Mouse (Mus musculus): ENCODE measurements around the gene Kctd2. TPM values are rescaled to one million over a fixed set of nuclear protein-coding genes. Genes with fewer than 3 reads are reported as not detected.

The Kctd2 gene
- polyA plus RNA-seq, 1 experiment: 32.4 TPM

GRCm38 (mm10) chr11:115439326-115439725 lies 19.4 kb downstream of the Kctd2 start:
- H3K27ac ChIP-seq (ENCODE audit: control insufficient read depth, insufficient read depth, low read depth, low read length, poor library complexity): no peak overlapping the region
- TF ChIP-seq CTCF (IDR thresholded peaks at IDR 0.05; ENCODE audit: control insufficient read depth, insufficient read depth, low read length) (no peak), POLR2A (IDR thresholded peaks at IDR 0.05; ENCODE audit: borderline replicate concordance, control insufficient read depth, low read depth, low read length) (no peak)
- no peak overlapping the region for H3K4me3 ChIP-seq (replicated peaks; ENCODE audit: control insufficient read depth, low read depth, low read length)
- no peaks in the 10 kb centered on the region for H3K4me1 ChIP-seq (ENCODE audit: control insufficient read depth, insufficient read depth, low read length)
- 65% methylated on average over 3 of the region's 3 CpGs for WGBS

GRCm38 (mm10) chr11:115439906-115440595 lies 20.1 kb downstream of the Kctd2 start, which contains the start of gene Trim80:
Gene Trim80 (plus strand): TSS chr11:115440545.
- H3K4me1 ChIP-seq (ENCODE audit: control insufficient read depth, insufficient read depth, low read length): no peaks in the 10 kb centered on the region
- no peak within 1 kb of the TSS for H3K27ac ChIP-seq (ENCODE audit: control insufficient read depth, insufficient read depth, low read depth, low read length, poor library complexity)
- 87% methylated on average over 9 of the region's 9 CpGs for WGBS
- no peak within 1 kb of the TSS for H3K4me3 ChIP-seq (replicated peaks; ENCODE audit: control insufficient read depth, low read depth, low read length)
- TF ChIP-seq CTCF (IDR thresholded peaks at IDR 0.05; ENCODE audit: control insufficient read depth, insufficient read depth, low read length) (peak; percentile 38; the same call in 1 of the 2 replicates), POLR2A (IDR thresholded peaks at IDR 0.05; ENCODE audit: borderline replicate concordance, control insufficient read depth, low read depth, low read length) (no peak)

- Histone ChIP-seq H3K27ac (ENCODE audit: control insufficient read depth, insufficient read depth, low read depth, low read length, poor library complexity) (no peak overlapping the region), H3K4me1 (ENCODE audit: control insufficient read depth, insufficient read depth, low read length) (no peaks in the 10 kb centered on the region), H3K4me3 (replicated peaks; ENCODE audit: control insufficient read depth, low read depth, low read length) (no peak overlapping the region)
- WGBS: 72% methylated on average over 15 of the region's 15 CpGs
- TF ChIP-seq POLR2A (IDR thresholded peaks at IDR 0.05; ENCODE audit: borderline replicate concordance, control insufficient read depth, low read depth, low read length): no peak
- TF ChIP-seq CTCF (IDR thresholded peaks at IDR 0.05; ENCODE audit: control insufficient read depth, insufficient read depth, low read length): no peak
Observed at GRCm38 (mm10) chr11:115441417-115441816, 21.5 kb downstream of the Kctd2 start.

GRCm38 (mm10) chr11:115446906-115447305 lies 27.0 kb downstream of the Kctd2 start:
- Histone ChIP-seq H3K4me3 (replicated peaks; ENCODE audit: control insufficient read depth, low read depth, low read length) (no peak overlapping the region), H3K4me1 (ENCODE audit: control insufficient read depth, insufficient read depth, low read length) (no peaks in the 10 kb centered on the region), H3K27ac (ENCODE audit: control insufficient read depth, insufficient read depth, low read depth, low read length, poor library complexity) (no peak overlapping the region)
- 77% methylated on average over 3 of the region's 3 CpGs for WGBS
- TF ChIP-seq POLR2A (IDR thresholded peaks at IDR 0.05; ENCODE audit: borderline replicate concordance, control insufficient read depth, low read depth, low read length) (no peak), CTCF (IDR thresholded peaks at IDR 0.05; ENCODE audit: control insufficient read depth, insufficient read depth, low read length) (no peak)

GRCm38 (mm10) chr11:115447321-115447885 lies 27.5 kb downstream of the Kctd2 start:
- no peak overlapping the region for H3K27ac ChIP-seq (ENCODE audit: control insufficient read depth, insufficient read depth, low read depth, low read length, poor library complexity)
- no peaks in the 10 kb centered on the region for H3K4me1 ChIP-seq (ENCODE audit: control insufficient read depth, insufficient read depth, low read length)
- H3K4me3 ChIP-seq (replicated peaks; ENCODE audit: control insufficient read depth, low read depth, low read length): no peak overlapping the region
- WGBS: 86% methylated on average over 11 of the region's 11 CpGs
- no peak for TF ChIP-seq CTCF (IDR thresholded peaks at IDR 0.05; ENCODE audit: control insufficient read depth, insufficient read depth, low read length)
- no peak for TF ChIP-seq POLR2A (IDR thresholded peaks at IDR 0.05; ENCODE audit: borderline replicate concordance, control insufficient read depth, low read depth, low read length)

GRCm38 (mm10) chr11:115448075-115448474 lies 28.1 kb downstream of the Kctd2 start:
- WGBS: 87% methylated on average over 16 of the region's 16 CpGs
- TF ChIP-seq POLR2A (IDR thresholded peaks at IDR 0.05; ENCODE audit: borderline replicate concordance, control insufficient read depth, low read depth, low read length): no peak
- no peak overlapping the region for H3K4me3 ChIP-seq (replicated peaks; ENCODE audit: control insufficient read depth, low read depth, low read length)

GRCm38 (mm10) chr11:115448998-115449397 lies 29.1 kb downstream of the Kctd2 start:
- WGBS: 82% methylated on average over 7 of the region's 7 CpGs
- no peaks in the 10 kb centered on the region for H3K4me1 ChIP-seq (ENCODE audit: control insufficient read depth, insufficient read depth, low read length)
- no peak overlapping the region for H3K4me3 ChIP-seq (replicated peaks; ENCODE audit: control insufficient read depth, low read depth, low read length)
- TF ChIP-seq CTCF (IDR thresholded peaks at IDR 0.05; ENCODE audit: control insufficient read depth, insufficient read depth, low read length) (no peak), POLR2A (IDR thresholded peaks at IDR 0.05; ENCODE audit: borderline replicate concordance, control insufficient read depth, low read depth, low read length) (no peak)
- H3K27ac ChIP-seq (ENCODE audit: control insufficient read depth, insufficient read depth, low read depth, low read length, poor library complexity): no peak overlapping the region

More at GRCm38 (mm10) chr11:115448075-115448474, 28.1 kb downstream of the Kctd2 start:
- Histone ChIP-seq H3K4me1 (ENCODE audit: control insufficient read depth, insufficient read depth, low read length) (no peaks in the 10 kb centered on the region), H3K27ac (ENCODE audit: control insufficient read depth, insufficient read depth, low read depth, low read length, poor library complexity) (no peak overlapping the region)

GRCm38 (mm10) chr11:115450176-115450575 lies 30.2 kb downstream of the Kctd2 start:
- H3K27ac ChIP-seq (ENCODE audit: control insufficient read depth, insufficient read depth, low read depth, low read length, poor library complexity): no peak overlapping the region
- no peak overlapping the region for H3K4me3 ChIP-seq (replicated peaks; ENCODE audit: control insufficient read depth, low read depth, low read length)
- 84% methylated on average over 7 of the region's 7 CpGs for WGBS
- TF ChIP-seq CTCF (IDR thresholded peaks at IDR 0.05; ENCODE audit: control insufficient read depth, insufficient read depth, low read length): no peak
- TF ChIP-seq POLR2A (IDR thresholded peaks at IDR 0.05; ENCODE audit: borderline replicate concordance, control insufficient read depth, low read depth, low read length): no peak
- H3K4me1 ChIP-seq (ENCODE audit: control insufficient read depth, insufficient read depth, low read length): no peaks in the 10 kb centered on the region

Data from bone marrow, adult 2 months (tissue).